Mouse (Mus musculus): ENCODE measurements around the gene Hus1. TPM values are rescaled to one million over a fixed set of nuclear protein-coding genes. Genes with fewer than 3 reads are reported as not detected.
A peak's percentile ranks its signal among the peaks of the same experiment; 100 is the strongest.

Gene Hus1
- total and polyA plus RNA-seq, 3 experiments, result 10.2 to 39.1 (median 27.5) TPM

GRCm38 (mm10) chr11:9010416-9010815 lies 575 bp downstream of the Hus1 start:
- peak overlapping the region; percentile 96 for H3K4me3 ChIP-seq (ENCODE audit: low read depth, low read length)
- peak; percentile 5 for DNase-seq (ENCODE audit: low spot score)
- H3K4me1 ChIP-seq (ENCODE audit: insufficient read depth, low read depth, low read length), result peaks cover 25% of the 10 kb centered on the region
- TF ChIP-seq GATA1 (IDR thresholded peaks at IDR 0.05; ENCODE audit: borderline replicate concordance, low read length), result no peak
- no peak for TF ChIP-seq POLR2AphosphoS5 (IDR thresholded peaks at IDR 0.05; ENCODE audit: insufficient replicate concordance, low read depth, low read length)
- no peak for TF ChIP-seq CTCF (IDR thresholded peaks at IDR 0.05; ENCODE audit: low read depth, low read length)
- no peak for TF ChIP-seq TAL1 (conservative IDR thresholded peaks at IDR 0.05; ENCODE audit: low read depth, low read length)
- TF ChIP-seq GATA2 (IDR thresholded peaks at IDR 0.05; ENCODE audit: borderline replicate concordance, low read depth, low read length), result no peak
- H3K36me3 ChIP-seq (replicated peaks), result peaks cover 35% of the 10 kb centered on the region
- peaks cover 2% of the 10 kb centered on the region; the same call in 1 of the 2 replicates for H3K27me3 ChIP-seq (ENCODE audit: insufficient read depth, low read length)
- peak; percentile 37 for ATAC-seq (ENCODE audit: extremely low read depth, insufficient number of reproducible peaks, low FRiP score, poor library complexity, severe bottlenecking)
- no peaks in the 10 kb centered on the region for H3K9me3 ChIP-seq (replicated peaks)

- no peak overlapping the region for H3K4me3 ChIP-seq (ENCODE audit: low read depth, low read length)
- DNase-seq (ENCODE audit: low spot score), result no peak
- peaks cover 52% of the 10 kb centered on the region for H3K36me3 ChIP-seq (replicated peaks)
- no peaks in the 10 kb centered on the region for H3K27me3 ChIP-seq (ENCODE audit: insufficient read depth, low read length)
- peaks cover 25% of the 10 kb centered on the region for H3K4me1 ChIP-seq (ENCODE audit: insufficient read depth, low read depth, low read length)
- no peak for ATAC-seq (ENCODE audit: extremely low read depth, insufficient number of reproducible peaks, low FRiP score, poor library complexity, severe bottlenecking)
- H3K9me3 ChIP-seq (replicated peaks), result no peaks in the 10 kb centered on the region
- TF ChIP-seq GATA1 (IDR thresholded peaks at IDR 0.05; ENCODE audit: borderline replicate concordance, low read length) (no peak), POLR2AphosphoS5 (IDR thresholded peaks at IDR 0.05; ENCODE audit: insufficient replicate concordance, low read depth, low read length) (no peak), TAL1 (conservative IDR thresholded peaks at IDR 0.05; ENCODE audit: low read depth, low read length) (no peak), CTCF (IDR thresholded peaks at IDR 0.05; ENCODE audit: low read depth, low read length) (no peak), GATA2 (IDR thresholded peaks at IDR 0.05; ENCODE audit: borderline replicate concordance, low read depth, low read length) (no peak)
These were observed 2.2 kb downstream of the Hus1 start for GRCm38 (mm10) chr11:9008761-9009160.

- H3K9me3 ChIP-seq (replicated peaks), result no peaks in the 10 kb centered on the region
- peaks cover 45% of the 10 kb centered on the region for H3K27me3 ChIP-seq (ENCODE audit: insufficient read depth, low read length)
- ATAC-seq (ENCODE audit: extremely low read depth, insufficient number of reproducible peaks, low FRiP score, poor library complexity, severe bottlenecking) (no peak), DNase-seq (ENCODE audit: low spot score) (no peak)
- no peak for TF ChIP-seq CTCF (IDR thresholded peaks at IDR 0.05; ENCODE audit: low read depth, low read length)
- no peak for TF ChIP-seq GATA2 (IDR thresholded peaks at IDR 0.05; ENCODE audit: borderline replicate concordance, low read depth, low read length)
- TF ChIP-seq POLR2AphosphoS5 (IDR thresholded peaks at IDR 0.05; ENCODE audit: insufficient replicate concordance, low read depth, low read length), result no peak
- no peak for TF ChIP-seq GATA1 (IDR thresholded peaks at IDR 0.05; ENCODE audit: borderline replicate concordance, low read length)
- no peak for TF ChIP-seq TAL1 (conservative IDR thresholded peaks at IDR 0.05; ENCODE audit: low read depth, low read length)
- H3K36me3 ChIP-seq (replicated peaks), result peaks cover 29% of the 10 kb centered on the region
- H3K4me1 ChIP-seq (ENCODE audit: insufficient read depth, low read depth, low read length), result peaks cover 9% of the 10 kb centered on the region; the same call in 1 of the 2 replicates
- no peak overlapping the region for H3K4me3 ChIP-seq (ENCODE audit: low read depth, low read length)
These were observed 22.9 kb downstream of the Hus1 start for GRCm38 (mm10) chr11:8988084-8988483.

GRCm38 (mm10) chr11:8986058-8986457 lies 24.9 kb downstream of the Hus1 start:
- H3K9me3 ChIP-seq (replicated peaks), result no peaks in the 10 kb centered on the region
- peaks cover 11% of the 10 kb centered on the region for H3K36me3 ChIP-seq (replicated peaks)
- no peak for ATAC-seq (ENCODE audit: extremely low read depth, insufficient number of reproducible peaks, low FRiP score, poor library complexity, severe bottlenecking)
- no peak overlapping the region for H3K4me3 ChIP-seq (ENCODE audit: low read depth, low read length)
- DNase-seq (ENCODE audit: low spot score), result no peak
- H3K27me3 ChIP-seq (ENCODE audit: insufficient read depth, low read length), result peaks cover 45% of the 10 kb centered on the region
- TF ChIP-seq GATA1 (IDR thresholded peaks at IDR 0.05; ENCODE audit: borderline replicate concordance, low read length), result no peak
- peaks cover 10% of the 10 kb centered on the region for H3K4me1 ChIP-seq (ENCODE audit: insufficient read depth, low read depth, low read length)

GRCm38 (mm10) chr11:8983237-8983861 lies 27.6 kb downstream of the Hus1 start:
- peaks cover 13% of the 10 kb centered on the region for H3K4me1 ChIP-seq (ENCODE audit: insufficient read depth, low read depth, low read length)
- no peak for ATAC-seq (ENCODE audit: extremely low read depth, insufficient number of reproducible peaks, low FRiP score, poor library complexity, severe bottlenecking)
- TF ChIP-seq POLR2AphosphoS5 (IDR thresholded peaks at IDR 0.05; ENCODE audit: insufficient replicate concordance, low read depth, low read length), result no peak
- peak; percentile 39 for TF ChIP-seq CTCF (IDR thresholded peaks at IDR 0.05; ENCODE audit: low read depth, low read length)
- peaks cover 52% of the 10 kb centered on the region for H3K27me3 ChIP-seq (ENCODE audit: insufficient read depth, low read length)
- H3K9me3 ChIP-seq (replicated peaks), result no peaks in the 10 kb centered on the region
- DNase-seq (ENCODE audit: low spot score), result peak; percentile 55
- no peaks in the 10 kb centered on the region for H3K36me3 ChIP-seq (replicated peaks)
- no peak overlapping the region for H3K4me3 ChIP-seq (ENCODE audit: low read depth, low read length)

- H3K36me3 ChIP-seq (replicated peaks), result no peaks in the 10 kb centered on the region
- TF ChIP-seq GATA1 (IDR thresholded peaks at IDR 0.05; ENCODE audit: borderline replicate concordance, low read length) (no peak), POLR2AphosphoS5 (IDR thresholded peaks at IDR 0.05; ENCODE audit: insufficient replicate concordance, low read depth, low read length) (no peak), GATA2 (IDR thresholded peaks at IDR 0.05; ENCODE audit: borderline replicate concordance, low read depth, low read length) (no peak), TAL1 (conservative IDR thresholded peaks at IDR 0.05; ENCODE audit: low read depth, low read length) (no peak)
- ATAC-seq (ENCODE audit: extremely low read depth, insufficient number of reproducible peaks, low FRiP score, poor library complexity, severe bottlenecking) (no peak), DNase-seq (ENCODE audit: low spot score) (no peak)
- H3K27me3 ChIP-seq (ENCODE audit: insufficient read depth, low read length), result peaks cover 13% of the 10 kb centered on the region; the same call in 1 of the 2 replicates
- H3K4me3 ChIP-seq (ENCODE audit: low read depth, low read length), result no peak overlapping the region
- H3K9me3 ChIP-seq (replicated peaks), result no peaks in the 10 kb centered on the region
- peaks cover 31% of the 10 kb centered on the region for H3K4me1 ChIP-seq (ENCODE audit: insufficient read depth, low read depth, low read length)
These were observed 32.8 kb downstream of the Hus1 start for GRCm38 (mm10) chr11:8978154-8978553.

Measured in G1E (cell line).